Mouse (Mus musculus): ENCODE data around the gene Dip2b.

The Dip2b gene

DNA sequence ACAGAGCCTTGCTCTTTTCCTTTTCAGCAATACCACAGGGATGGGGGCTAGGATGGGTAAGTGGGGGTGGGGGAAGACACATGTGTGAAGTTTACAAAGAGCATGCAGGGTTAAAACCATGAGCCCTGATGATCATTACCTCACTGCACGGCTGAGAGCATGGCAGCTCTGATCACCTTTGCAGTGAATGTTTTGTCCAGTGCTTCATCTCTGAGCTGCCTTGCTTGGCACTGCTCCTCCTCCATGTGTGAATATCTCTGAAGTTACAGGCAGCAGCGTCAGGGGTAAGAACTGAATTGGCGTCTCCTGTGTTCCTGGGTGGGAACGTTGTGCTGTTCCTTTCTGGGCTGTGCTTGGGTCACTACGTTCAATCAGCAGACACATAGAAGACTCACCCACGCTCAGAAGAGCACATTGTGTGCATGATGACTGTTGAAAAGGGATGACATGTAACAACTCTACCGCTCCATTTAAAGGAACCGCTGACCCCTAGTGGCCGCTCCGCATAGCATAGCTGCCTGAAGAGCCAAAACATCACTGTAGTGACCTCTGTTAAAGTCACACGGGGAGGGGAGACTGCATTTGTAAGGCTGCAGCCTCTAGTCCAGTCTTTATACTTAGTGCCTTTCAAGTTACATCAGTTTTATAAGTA, 88.1 kb downstream of the Dip2b start:
- DNase-seq (ENCODE audit: low spot score in 2 of 2), result peak; percentile 51 to 71

DNA sequence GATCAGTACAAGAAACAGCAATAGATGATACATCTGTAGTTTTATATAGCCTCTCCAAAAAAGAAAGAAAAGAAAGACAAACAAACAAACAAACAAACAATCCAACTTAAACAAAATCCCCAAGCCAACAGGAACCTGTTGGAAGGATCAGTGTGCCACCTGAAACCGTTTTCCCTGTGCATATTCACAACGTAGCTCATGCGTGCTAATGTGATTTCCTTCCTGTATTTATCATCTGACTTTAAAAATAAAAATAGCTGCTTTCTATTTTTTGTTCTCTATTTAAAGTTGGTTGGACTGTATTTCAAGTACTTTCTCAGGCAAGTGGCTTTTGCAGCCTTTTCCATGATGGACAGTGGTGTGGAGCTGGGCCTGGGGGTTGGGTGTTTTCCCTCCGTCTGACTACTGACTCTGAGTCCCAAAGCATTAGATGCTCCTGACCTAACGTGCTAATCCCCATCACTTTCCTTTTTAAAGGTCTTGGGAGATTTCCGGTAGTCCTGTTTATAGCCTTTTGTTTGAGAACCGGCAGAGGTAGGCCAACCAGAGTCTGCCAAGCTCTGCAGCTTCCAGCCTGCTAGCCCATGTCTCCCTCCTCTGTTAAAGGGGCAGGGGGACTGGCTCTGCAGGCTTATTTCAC, 90.8 kb downstream of the Dip2b start:
- DNase-seq (ENCODE audit: low spot score in 2 of 2), result no peak

DNA sequence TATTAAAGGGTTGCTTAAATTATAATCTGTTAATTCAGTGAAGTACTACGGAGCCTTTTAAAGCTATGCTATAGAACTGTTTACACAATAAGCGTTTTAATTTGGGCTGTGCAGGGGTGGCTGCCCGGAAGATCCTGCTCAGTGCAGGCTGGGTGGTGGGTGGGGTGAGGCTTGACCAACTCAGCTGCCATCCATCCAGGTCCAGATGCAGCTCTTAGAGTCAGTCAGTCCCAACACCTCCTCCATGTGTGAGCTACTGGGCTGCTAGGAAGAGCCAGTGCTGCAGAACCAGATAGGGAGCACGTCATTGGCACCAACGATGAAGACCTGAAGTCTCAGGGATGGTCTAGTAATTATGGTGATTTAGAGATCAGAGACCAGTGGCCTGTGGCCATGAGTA, 101.2 kb downstream of the Dip2b start:
- DNase-seq (ENCODE audit: low spot score in 2 of 2), result no peak

DNA sequence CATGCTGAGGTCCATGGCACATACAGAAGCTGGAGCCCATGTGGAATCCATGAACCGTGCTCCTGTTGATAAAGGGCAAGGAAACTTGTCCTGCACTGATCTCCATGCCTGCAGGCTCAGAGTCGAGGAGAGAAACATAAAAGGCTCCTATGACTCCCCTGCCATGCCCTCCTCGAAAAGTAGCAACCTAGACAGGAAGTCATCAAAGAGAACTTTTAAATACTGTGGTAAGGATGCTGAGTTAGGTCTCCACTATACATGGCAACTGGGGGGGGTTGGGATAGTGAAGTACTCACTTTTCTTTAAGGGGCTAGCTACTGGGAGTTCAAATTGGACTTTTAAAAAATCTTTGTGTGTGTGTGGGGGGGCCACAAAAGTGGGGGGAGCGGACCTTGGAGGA, 102.0 kb downstream of the Dip2b start:
- DNase-seq (ENCODE audit: low spot score in 2 of 2), result no peak

DNA sequence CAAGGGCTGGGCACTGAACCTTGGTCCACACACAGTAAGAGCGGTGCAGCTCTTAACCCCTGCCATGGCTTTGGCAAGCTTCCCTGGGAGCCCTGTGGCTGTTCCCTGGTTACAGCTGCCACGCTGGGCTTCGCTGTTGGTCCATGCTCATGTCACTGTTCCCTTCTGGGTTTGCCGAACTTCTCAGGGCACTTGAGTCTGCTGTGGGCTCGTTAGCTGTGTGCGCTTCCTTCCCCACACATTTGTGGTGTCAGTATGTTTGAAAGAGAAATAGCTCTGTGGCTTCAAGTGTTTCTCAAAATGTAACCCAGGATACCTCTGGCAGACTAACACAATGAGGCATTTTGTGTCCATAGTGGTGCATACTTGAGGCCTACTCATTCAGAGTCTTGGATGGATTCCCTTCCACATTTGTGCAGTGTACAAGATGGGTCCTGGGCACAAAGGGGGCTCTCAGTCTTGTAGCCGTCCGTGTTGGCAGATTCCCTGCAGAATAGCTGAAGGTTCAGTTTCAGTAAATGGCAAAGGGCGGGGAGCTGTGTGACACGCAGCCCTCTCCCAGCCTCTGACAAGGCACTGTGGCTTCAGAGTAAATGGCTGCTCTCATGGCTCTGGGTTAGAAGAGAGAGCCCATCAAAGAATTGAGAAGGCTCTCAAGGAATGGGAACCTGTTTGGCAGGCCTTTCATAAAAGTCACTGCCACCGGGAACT, 104.8 kb downstream of the Dip2b start:
- peak; percentile 43 to 53 for DNase-seq (ENCODE audit: low spot score in 2 of 2)

DNA sequence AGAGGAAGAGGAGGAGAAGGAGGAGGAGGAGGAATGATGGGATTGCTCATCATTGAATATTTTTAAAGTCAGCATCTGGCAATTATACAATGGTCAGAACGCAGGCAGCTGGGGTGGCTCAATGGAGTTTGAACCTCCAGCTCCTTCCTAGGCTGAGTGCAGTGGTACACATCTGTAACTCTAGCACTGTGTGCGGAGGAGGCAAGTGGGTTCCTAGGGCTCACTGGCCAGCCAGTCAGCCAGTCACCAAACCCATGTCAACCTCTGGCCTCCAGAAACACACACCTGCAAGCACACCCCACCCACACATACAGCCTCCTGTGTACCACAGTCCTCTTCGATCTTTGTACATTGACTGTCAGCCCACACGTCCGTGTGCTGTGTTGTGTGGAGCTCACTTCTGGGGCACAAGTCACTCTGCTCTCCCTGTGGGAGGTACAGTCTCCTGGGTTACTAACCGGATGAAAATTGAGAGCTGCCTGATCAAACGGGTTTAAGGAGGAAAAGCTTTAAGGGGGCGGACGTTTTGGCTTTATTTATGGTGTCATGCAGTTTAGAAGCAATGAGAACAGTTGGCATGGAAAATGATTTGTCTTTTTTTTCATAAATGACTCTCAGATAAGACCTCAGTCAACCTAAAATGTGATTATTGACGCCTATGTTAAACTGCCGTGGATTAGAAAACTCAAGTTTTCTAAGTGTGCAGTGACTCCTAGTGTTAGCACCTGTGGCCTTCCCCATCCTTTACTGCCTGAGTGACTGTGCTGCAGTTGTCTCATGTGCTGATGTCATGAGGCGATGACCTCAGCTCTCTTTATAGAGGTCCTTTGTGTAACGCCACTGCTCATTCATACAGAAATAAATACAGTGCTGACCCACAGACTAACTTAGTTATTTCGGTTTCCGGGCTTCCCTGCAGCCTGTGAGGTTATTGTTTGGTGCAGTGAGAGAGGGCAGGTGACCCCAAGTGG, 106.7 kb downstream of the Dip2b start:
- DNase-seq (ENCODE audit: low spot score in 2 of 2), result no peak

DNA sequence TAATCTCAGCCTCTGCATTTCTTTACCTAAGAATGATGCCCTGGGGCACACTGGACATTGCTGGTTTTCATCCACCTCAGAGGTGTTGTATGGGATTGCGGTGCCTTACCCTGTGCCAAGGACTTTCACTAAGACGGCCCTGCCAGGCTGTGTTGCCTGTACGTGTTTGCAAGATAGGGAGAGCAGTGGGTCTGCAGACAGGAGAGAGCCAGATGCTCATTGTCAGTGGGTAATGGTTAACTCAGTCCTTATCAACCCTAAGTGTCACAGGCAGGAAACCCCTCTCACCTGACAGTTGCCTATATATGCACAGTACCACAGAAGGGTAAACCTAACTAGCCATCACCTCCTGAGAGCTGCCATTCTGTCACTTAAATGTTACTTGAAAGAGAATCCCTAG, 107.5 kb downstream of the Dip2b start:
- DNase-seq (ENCODE audit: low spot score in 2 of 2), result no peak

DNA sequence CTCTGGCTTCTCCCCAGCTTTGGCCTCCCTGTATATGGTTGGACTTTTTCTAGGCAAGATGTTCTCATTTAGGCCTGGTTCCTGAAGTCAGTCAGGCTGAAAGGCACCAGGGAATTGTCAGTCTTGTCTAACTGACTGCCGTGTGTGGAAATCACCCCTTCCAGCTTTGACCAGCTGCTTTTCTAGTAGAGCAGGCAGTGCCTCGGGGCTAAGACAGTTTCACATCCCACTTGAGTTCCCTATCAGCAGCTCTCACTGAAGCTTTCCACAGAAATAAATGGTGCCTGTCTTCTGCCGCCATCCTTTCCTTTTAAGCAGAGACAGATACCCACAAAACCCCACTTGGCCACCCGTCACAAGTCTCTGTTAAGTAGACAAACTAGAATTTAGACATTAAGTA, 112.1 kb downstream of the Dip2b start:
- no peak for DNase-seq (ENCODE audit: low spot score in 2 of 2)

DNA sequence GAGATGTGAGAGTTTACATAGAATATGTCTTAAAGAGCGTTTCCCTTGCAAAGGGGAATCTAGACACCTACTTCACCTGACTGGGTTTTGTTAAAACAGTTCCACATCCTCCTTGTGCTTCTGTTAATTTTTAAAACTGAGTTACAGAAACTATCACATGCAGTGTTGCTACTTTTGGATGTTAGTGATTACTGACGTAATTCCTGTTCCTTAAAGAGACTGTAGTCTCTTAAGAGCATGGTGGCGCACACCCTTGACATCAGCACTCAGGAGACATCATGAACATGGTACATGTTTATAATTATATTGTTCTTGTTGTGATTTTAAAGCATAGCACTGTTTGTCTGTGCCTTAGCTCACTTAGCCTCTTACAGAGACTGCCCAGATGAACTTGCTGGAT, 113.9 kb downstream of the Dip2b start:
- no peak for DNase-seq (ENCODE audit: low spot score in 2 of 2)

DNA sequence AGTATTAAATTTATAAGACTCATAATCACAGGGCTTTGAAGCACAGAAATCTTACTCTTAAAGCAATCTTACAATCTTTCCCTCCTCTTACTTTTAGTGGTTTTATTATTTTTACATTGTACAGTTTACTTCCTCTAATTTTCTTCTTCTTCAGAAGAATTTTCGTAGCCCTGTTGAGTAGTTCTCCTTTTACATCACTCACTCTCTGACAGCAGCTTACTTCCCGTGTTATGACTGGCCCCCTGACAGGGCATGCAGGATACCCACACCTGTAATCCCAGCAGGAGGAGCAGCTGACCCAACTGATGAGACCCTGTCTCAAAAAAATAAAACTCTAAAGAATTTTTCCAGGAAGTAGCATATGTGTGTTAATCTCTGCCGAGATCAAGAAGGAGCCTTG, 114.6 kb downstream of the Dip2b start:
- no peak for DNase-seq (ENCODE audit: low spot score in 2 of 2)

DNA sequence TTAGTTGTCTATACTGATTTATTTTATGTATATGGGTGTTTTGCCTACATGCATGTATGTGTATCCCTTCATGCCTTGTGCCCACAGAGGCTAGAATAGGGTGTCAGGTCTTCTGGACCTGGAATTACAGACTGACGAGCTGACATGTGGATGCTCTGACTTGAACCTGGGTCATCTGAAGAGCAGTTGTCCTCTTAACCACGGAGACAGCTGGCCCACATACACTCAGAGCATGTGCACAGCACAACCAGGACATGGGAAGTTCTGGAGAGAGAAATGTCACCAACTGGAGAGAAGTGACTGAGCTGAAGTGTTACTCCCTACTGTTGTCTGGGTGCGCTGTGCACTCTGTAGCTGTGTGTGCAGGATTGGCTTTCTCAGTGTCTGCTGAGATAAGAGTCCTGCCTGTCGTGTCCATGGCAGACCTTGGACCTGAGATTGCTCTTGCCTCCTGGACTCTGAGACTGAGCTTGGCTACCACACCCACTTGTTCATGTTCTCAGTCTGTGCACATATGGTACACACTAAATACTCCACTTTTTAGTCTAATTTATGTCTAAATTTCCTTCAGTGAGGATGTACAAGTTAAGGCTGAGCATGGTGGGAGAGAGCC, 117.7 kb downstream of the Dip2b start:
- DNase-seq (ENCODE audit: low spot score in 2 of 2), result no peak

DNA sequence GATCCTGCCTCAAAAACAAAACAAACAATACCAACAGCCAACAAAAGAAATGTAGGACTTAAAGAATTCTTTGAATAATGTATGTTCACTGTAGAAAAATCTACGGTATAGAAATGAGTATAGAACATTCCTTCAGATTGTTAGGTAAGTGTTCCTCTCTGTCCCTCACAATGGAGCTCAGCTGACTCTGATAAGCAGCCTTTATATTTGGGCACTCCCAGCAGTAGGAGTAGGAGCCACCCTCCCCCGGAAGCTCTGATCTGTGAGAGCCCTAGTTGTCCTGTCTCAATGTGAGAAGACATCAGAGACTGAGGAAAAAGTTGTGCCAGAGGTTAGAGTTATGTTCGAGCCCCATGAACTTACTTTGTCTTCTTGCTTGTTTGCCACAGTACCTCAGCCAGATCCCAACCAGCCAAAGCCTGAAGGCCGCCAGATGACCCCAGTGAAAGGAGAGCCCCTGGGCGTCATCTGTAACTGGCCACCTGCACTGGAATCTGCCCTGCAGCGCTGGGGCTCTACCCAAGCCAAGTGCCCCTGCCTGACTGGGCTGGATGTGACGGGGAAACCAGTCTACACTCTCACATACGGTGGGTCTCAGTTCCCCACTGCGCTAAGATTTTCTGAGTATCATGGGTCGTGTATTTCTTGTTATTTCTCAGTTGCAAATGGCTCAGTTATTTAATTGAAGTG, 118.5 kb downstream of the Dip2b start:
- no peak for DNase-seq (ENCODE audit: low spot score in 2 of 2)

DNA sequence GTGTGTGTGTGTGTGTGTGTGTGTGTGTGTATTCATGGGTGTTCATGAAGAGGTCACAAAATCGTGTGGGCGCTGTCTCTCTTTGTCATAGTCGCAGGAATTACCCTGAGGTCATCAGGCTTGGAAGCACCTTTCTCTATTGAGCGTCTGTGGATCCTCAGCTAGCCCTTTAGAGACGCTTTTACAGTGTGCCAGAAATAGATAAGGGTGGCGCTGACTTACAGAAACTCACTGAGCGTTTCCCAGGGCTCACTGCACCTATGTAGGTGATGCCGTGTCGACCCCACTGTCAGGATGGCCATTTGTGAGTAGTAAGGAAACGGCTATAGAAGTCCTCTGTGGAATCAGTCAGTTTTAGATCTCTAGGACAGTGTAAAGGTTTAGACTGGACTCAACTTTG, 120.5 kb downstream of the Dip2b start:
- no peak for DNase-seq (ENCODE audit: low spot score in 2 of 2)

DNA sequence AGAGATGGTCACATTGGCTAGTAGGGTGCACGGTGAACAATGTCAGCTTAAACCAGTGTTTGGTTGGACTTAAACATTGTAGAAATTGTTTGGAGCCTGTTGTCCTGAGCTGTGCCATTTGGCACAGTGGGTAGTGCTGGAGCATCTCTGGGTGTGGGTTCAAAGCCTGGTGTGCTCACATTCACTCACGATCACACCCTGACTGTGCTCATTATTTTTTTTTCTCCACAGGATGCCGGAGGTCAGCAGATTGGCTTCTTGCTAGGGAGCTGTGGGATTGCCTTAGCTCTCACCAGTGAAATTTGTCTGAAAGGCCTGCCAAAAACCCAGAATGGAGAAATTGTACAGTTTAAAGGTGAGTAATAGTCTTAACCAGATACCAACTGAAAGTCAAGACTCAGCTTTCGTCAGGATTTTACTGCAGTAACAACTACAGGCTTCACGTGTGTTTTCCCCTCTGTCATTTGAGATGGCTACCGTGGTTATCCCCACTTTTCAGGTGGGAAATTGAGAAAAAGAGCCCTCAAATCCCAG, 123.3 kb downstream of the Dip2b start:
- no peak for DNase-seq (ENCODE audit: low spot score in 2 of 2)

DNA sequence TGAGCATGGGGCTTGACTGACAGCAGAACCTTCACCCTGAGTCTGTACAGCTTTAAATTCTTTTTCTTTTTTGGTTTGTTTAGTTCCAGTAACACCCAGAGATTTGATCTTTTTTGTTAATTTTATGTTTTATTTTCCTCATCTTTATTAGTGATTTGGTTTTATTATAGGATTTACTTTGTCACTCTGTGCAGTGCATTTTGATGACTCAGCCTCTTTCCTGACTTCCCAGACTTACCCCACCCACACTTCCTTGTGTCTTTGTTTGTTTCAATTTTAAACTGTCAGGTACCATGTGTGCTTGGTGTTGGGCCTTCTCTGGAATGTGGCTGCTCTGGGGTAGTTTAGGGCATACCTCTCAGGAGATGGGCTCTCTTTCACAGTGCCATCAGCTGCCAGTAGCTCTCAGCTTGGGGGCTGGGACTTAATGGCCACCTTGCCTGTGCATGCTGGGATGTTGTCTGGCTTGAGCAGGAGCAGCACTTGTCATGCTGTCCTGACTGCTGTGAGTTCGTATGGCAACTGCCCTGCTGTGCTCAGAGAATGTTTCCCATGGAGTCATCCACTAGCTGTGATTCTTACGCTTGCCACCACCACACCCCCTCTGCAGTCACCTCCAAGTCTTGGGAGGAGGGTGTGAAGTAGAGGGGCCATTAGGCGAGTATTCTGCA, 125.1 kb downstream of the Dip2b start:
- no peak for DNase-seq (ENCODE audit: low spot score in 2 of 2)

DNA sequence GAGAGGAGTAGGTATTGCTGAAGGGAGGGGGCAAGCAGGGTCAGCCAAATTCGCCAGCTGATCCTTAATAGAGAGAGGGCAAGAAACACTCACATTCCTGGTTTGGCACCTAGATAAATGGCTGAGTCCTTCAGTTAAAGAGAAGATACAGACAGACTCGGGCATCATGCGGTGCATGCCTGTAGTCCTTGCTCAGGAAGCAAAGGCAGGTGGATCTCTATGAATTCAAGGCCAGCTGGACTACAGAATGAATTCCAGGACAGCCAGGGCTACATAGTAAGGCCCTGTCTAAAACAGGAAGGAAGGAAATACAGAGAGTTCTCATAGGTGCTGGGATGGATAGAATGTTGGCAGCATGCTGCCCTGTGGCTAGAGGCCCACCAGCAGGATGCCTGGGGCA, 128.0 kb downstream of the Dip2b start:
- no peak for DNase-seq (ENCODE audit: low spot score in 2 of 2)

DNA sequence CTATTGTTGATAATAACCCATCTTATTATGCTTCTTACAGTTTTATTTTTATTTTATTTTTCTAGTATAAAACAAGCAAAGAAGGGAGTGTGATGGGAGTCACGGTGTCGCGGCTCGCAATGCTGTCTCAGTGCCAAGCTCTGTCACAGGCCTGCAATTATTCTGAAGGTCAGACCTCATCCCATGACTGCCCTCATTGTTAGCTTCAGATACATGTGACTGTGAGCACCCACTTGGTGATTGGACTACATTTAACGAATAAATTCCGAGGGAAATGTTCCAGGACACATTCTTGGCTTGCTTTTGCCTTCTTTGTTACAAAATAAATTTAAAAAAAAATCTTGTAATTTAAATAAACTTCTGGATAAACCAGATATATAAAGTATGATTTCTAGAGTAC, 129.3 kb downstream of the Dip2b start:
- DNase-seq (ENCODE audit: low spot score in 2 of 2), result no peak

DNA sequence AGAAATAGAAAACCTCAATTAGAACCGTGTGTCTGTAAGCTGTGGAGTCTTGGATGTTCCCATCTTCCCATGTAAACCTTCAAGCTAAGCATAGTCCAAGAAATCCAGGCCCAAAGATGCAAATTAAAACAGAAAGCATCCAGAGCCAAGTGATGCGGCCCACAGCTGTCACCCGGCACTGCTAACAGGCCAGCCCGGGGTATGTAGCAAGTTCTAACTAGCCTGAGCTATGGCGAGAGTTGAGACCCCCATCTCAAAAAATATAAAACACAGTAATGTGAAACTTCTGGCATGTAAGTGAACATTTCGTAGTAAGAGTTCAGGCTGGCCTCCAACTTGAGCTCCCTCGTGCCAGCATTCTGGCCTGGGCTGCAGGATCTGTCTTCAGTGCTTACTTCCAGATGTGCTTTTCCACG, 129.7 kb downstream of the Dip2b start:
- DNase-seq (ENCODE audit: low spot score in 2 of 2), result no peak

DNA sequence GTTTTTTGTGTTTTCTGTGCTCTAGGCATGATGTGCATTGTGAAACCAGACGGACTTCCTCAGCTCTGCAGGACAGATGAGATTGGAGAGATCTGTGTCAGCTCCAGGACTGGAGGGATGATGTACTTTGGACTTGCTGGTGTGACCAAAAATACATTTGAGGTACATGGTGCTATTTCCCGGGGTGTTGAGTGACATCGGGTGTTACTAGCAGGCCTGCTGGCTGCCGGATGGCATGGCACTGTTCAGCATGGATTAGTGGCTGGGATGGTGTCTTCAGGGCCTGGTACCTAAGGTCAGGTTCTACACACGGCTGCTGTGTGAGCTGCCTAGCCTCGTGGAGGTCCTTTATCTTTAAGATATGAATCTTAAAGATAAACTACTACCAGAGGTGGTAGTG, 136.7 kb downstream of the Dip2b start:
- no peak for DNase-seq (ENCODE audit: low spot score in 2 of 2)

DNA sequence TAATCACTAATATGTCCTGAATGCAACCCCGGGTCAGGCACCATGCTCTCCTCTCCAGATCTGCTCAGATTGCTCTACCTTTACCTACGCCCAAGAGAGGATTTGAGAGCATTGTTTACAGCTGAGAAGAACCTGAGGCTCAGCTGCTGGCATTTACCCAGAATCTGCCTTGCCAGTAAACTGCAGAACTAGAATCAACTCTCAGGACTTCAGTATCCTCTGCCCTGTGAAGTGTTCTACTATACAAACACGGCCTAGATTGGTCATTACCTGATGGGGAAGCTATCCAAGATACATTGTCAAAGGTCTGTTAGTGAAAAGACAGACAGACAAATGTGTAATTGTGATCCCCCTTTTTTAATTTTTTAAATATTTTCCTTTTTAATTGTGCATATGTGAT, 138.7 kb downstream of the Dip2b start:
- no peak for DNase-seq (ENCODE audit: low spot score in 2 of 2)
